Mouse (Mus musculus) G1E (cell line): ENCODE measurements around the gene Nup35.

Experiments used
- CTCF ChIP-seq: IDR thresholded peaks from 2 replicates; pipeline ENCODE4 v1.5.1; 2012; ENCODE audit warnings: low read depth, low read length, inconsistent platforms, mixed read lengths
- GATA1 ChIP-seq: IDR thresholded peaks from 2 replicates; pipeline ENCODE4 v1.6.1; 2012; ENCODE audit warnings: borderline replicate concordance, low read length, inconsistent platforms, mixed read lengths
- GATA2 ChIP-seq: IDR thresholded peaks from 2 replicates; pipeline ENCODE4 v1.6.1; 2012; ENCODE audit warnings: low read depth, low read length, inconsistent platforms, borderline replicate concordance
- POLR2AphosphoS5 ChIP-seq: IDR thresholded peaks from 2 replicates; pipeline ENCODE4 v1.6.1; 2012; ENCODE audit warnings: low read depth, low read length, inconsistent platforms; ENCODE audit not compliant: insufficient replicate concordance
- TAL1 ChIP-seq: conservative IDR thresholded peaks from 2 replicates; pipeline ENCODE4 v1.6.1; 2012; ENCODE audit warnings: low read depth, low read length, inconsistent platforms, mixed read lengths

GRCm38 (mm10) chr2:80600611-80601010 lies 16.4 kb upstream of the Nup35 start:
- TF ChIP-seq CTCF (no peak), GATA1 (no peak), TAL1 (no peak), POLR2AphosphoS5 (no peak), GATA2 (no peak)
